Mouse (Mus musculus) hindbrain, postnatal 0 days (tissue): ENCODE data around the gene Trpm3. TPM values are rescaled to one million over a fixed set of nuclear protein-coding genes. Genes with fewer than 3 reads are reported as not detected.

ENCODE experiments used
- ATAC-seq: fragments of 200-750 bp; cut with Nextera tagmentation; 2 replicates; pipeline ENCODE4 v1.8.0; 2017; ENCODE audit warnings: mild to moderate bottlenecking, moderate TSS enrichment, moderate library complexity
- DNase-seq: peaks from one replicate; pipeline ENCODE4 v3.0.0-alpha.2; 2015; ENCODE audit warnings: low spot score
- H3K27ac ChIP-seq: fragments of 300-500 bp; sonication (generic); 2 replicates; pipeline ENCODE4 v1.5.1; 2014; ENCODE audit warnings: mild to moderate bottlenecking
- H3K27me3 ChIP-seq: fragments of 300-500 bp; sonication (generic); 2 replicates; pipeline ENCODE4 v1.6.1; 2014; ENCODE audit warnings: low read length, mixed read lengths; ENCODE audit not compliant: insufficient read depth
- H3K36me3 ChIP-seq: fragments of 300-500 bp; sonication (generic); 2 replicates; pipeline ENCODE4 v1.6.1; 2014; ENCODE audit warnings: low read length, mixed read lengths; ENCODE audit not compliant: insufficient read depth
- H3K4me1 ChIP-seq: fragments of 300-500 bp; sonication (generic); 2 replicates; pipeline ENCODE4 v1.6.1; 2014; ENCODE audit warnings: antibody characterized with exemption, low read length, mixed read lengths; ENCODE audit not compliant: insufficient read depth
- H3K4me2 ChIP-seq: fragments of 300-500 bp; sonication (generic); 2 replicates; pipeline ENCODE4 v1.6.1; 2014; ENCODE audit warnings: low read depth, mild to moderate bottlenecking, low read length, moderate library complexity, mixed read lengths
- H3K4me3 ChIP-seq: fragments of 300-500 bp; sonication (generic); 2 replicates; pipeline ENCODE4 v1.5.1; 2014; ENCODE audit warnings: low read length
- H3K9ac ChIP-seq: fragments of 300-500 bp; sonication (generic); replicated peaks from 2 replicates; pipeline ENCODE4 v1.6.1; 2014; ENCODE audit warnings: mild to moderate bottlenecking, low read length, moderate library complexity, mixed read lengths
- H3K9me3 ChIP-seq: fragments of 300-500 bp; sonication (generic); 2 replicates; pipeline ENCODE4 v1.6.1; 2016; ENCODE audit warnings: low read length, mixed read lengths
- CTCF ChIP-seq: IDR thresholded peaks from 2 replicates; pipeline ENCODE4 v1.5.1; 2016; ENCODE audit warnings: antibody characterized with exemption, control low read depth, low read depth
- WGBS: fragments of 180-500 bp; shearing (Covaris S2); extraction: QIAGEN DNeasy Blood & Tissue Kit; methylation state at CpG from one replicate; pipeline ENCODE4 v1.1.7; 2014; 5-methylcytosine and 5-hydroxymethylcytosine counted together
- polyA plus RNA-seq: library from polyadenylated mRNA; unstranded; fragments of >200 nt; fragmentation: Nextera tagmentation; extraction: Ambion mirVana; gene quantifications from 2 replicates; pipeline ENCODE4 v1.2.1, GENCODE M21; 2015
- total RNA-seq: library from RNA; depleted of rRNA; stranded (reverse); fragments of >200 nt; gene quantifications from 2 replicates; pipeline ENCODE4 v1.2.3, GENCODE M21; 2014

The Trpm3 gene
- total and polyA plus RNA-seq, 2 experiments from 2014 or later = 44.1 to 63.5 TPM

- H3K4me1 ChIP-seq = 0 out of 2 replicates have a peak, but pooled peaks cover 4% of the 10 kb centered on the region
These were observed 896.1 kb downstream of the Trpm3 start for GRCm38 (mm10) chr19:23034933-23035332.

DNA sequence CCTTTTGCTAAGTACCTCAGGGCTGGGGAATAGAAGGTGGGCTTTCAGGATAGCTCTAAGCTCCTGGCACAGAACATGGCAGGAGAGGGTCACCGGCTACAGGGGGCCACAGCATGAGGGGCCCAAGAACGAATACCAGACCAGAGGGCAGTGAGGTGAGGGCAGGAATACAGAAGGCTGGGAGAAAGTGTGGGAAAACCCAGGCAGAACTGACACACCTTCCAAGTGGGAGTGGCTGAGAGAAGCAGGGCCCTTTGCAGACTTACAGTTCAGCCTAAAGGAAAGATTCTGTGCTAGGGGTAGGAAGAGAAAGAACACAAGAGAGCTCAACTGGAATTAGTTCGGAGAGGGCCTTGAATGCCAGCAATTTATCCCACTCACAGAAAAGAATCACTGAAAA lies 896.9 kb downstream of the Trpm3 start:
- Histone ChIP-seq H3K9me3 (no peaks in the 10 kb centered on the region), H3K4me1 (0 out of 2 replicates have a peak, but pooled peaks cover 4% of the 10 kb centered on the region), H3K36me3 (no peaks in the 10 kb centered on the region), H3K4me3 (no peak overlapping the region), H3K27ac (no peak overlapping the region), H3K27me3 (no peaks in the 10 kb centered on the region), H3K4me2 (no peak overlapping the region), H3K9ac (no peak overlapping the region)
- TF ChIP-seq CTCF = no peak
- DNase-seq (no peak), ATAC-seq (no peak)
- 82% methylated on average over 3 of the region's 3 CpGs for WGBS

More at GRCm38 (mm10) chr19:23034933-23035332, 896.1 kb downstream of the Trpm3 start:
- Histone ChIP-seq H3K27me3 (no peaks in the 10 kb centered on the region), H3K9ac (no peak overlapping the region), H3K4me2 (no peak overlapping the region), H3K36me3 (no peaks in the 10 kb centered on the region), H3K4me3 (no peak overlapping the region), H3K9me3 (no peaks in the 10 kb centered on the region), H3K27ac (no peak overlapping the region)
- no peak for TF ChIP-seq CTCF
- ATAC-seq = no peak
- DNase-seq = no peak
- 84% methylated on average over 4 of the region's 4 CpGs for WGBS

GRCm38 (mm10) chr19:23036782-23037477 lies 898.1 kb downstream of the Trpm3 start:
- DNase-seq = no peak
- Histone ChIP-seq H3K36me3 (no peaks in the 10 kb centered on the region), H3K4me1 (0 out of 2 replicates have a peak, but pooled peaks cover 4% of the 10 kb centered on the region), H3K9ac (no peak overlapping the region), H3K27me3 (no peaks in the 10 kb centered on the region), H3K9me3 (no peaks in the 10 kb centered on the region), H3K27ac (no peak overlapping the region), H3K4me2 (no peak overlapping the region), H3K4me3 (no peak overlapping the region)
- 35% methylated on average over 11 of the region's 11 CpGs for WGBS
- ATAC-seq = peak; percentile 69; the same call in 1 of the 2 replicates
- TF ChIP-seq CTCF = no peak

GRCm38 (mm10) chr19:23037499-23037898 lies 898.7 kb downstream of the Trpm3 start:
- no peak for TF ChIP-seq CTCF
- ATAC-seq (no peak), DNase-seq (no peak)
- H3K36me3 ChIP-seq = no peaks in the 10 kb centered on the region
- 0 out of 2 replicates have a peak, but pooled peaks cover 4% of the 10 kb centered on the region for H3K4me1 ChIP-seq
- WGBS = 85% methylated on average over 14 of the region's 14 CpGs
- H3K9me3 ChIP-seq = no peaks in the 10 kb centered on the region
- H3K27me3 ChIP-seq = no peaks in the 10 kb centered on the region
- H3K9ac ChIP-seq = no peak overlapping the region
- no peak overlapping the region for H3K27ac ChIP-seq
- no peak overlapping the region for H3K4me3 ChIP-seq
- H3K4me2 ChIP-seq = no peak overlapping the region

- H3K36me3 ChIP-seq = no peaks in the 10 kb centered on the region
- H3K27me3 ChIP-seq = no peaks in the 10 kb centered on the region
- no peak overlapping the region for H3K4me3 ChIP-seq
These were observed 899.5 kb downstream of the Trpm3 start for GRCm38 (mm10) chr19:23038321-23038720.

GRCm38 (mm10) chr19:23041483-23042167 lies 902.8 kb downstream of the Trpm3 start:
- H3K4me1 ChIP-seq = 0 out of 2 replicates have a peak, but pooled peaks cover 3% of the 10 kb centered on the region
- no peak for TF ChIP-seq CTCF
- H3K4me2 ChIP-seq = no peak overlapping the region
- H3K27ac ChIP-seq = no peak overlapping the region
- no peak overlapping the region for H3K4me3 ChIP-seq
- H3K9me3 ChIP-seq = no peaks in the 10 kb centered on the region
- no peaks in the 10 kb centered on the region for H3K27me3 ChIP-seq
- H3K36me3 ChIP-seq = no peaks in the 10 kb centered on the region
- no peak overlapping the region for H3K9ac ChIP-seq
- DNase-seq (no peak), ATAC-seq (no peak)
- WGBS = 67% methylated on average over 6 of the region's 6 CpGs

More at GRCm38 (mm10) chr19:23038321-23038720, 899.5 kb downstream of the Trpm3 start:
- ATAC-seq (no peak), DNase-seq (no peak)
- H3K4me1 ChIP-seq = 0 out of 2 replicates have a peak, but pooled peaks cover 4% of the 10 kb centered on the region
- no peaks in the 10 kb centered on the region for H3K9me3 ChIP-seq
- H3K4me2 ChIP-seq = no peak overlapping the region
- no peak overlapping the region for H3K27ac ChIP-seq
- H3K9ac ChIP-seq = no peak overlapping the region
- 92% methylated on average over 2 of the region's 2 CpGs for WGBS
- TF ChIP-seq CTCF = no peak
